Mouse (Mus musculus) E14TG2a.4 (cell line): ENCODE results near the gene Ufc1.

Experiments used
- H3K27me3 ChIP-seq: 2 replicates; pipeline ENCODE4 v1.6.1; 2014; ENCODE audit warnings: low read length, control low read depth; ENCODE audit not compliant: insufficient read depth
- H3K36me3 ChIP-seq: 2 replicates; pipeline ENCODE4 v1.6.1; 2014; ENCODE audit warnings: low read length, control low read depth; ENCODE audit not compliant: insufficient read depth
- H3K4me1 ChIP-seq: replicated peaks from 2 replicates; pipeline ENCODE4 v1.6.1; 2014; ENCODE audit warnings: low read depth, low read length, control low read depth
- H3K4me3 ChIP-seq: replicated peaks from 2 replicates; pipeline ENCODE4 v1.5.1; 2014; ENCODE audit warnings: mild to moderate bottlenecking, low read length
- H3K9me3 ChIP-seq: 2 replicates; pipeline ENCODE4 v1.6.1; 2014; ENCODE audit warnings: low read length, control low read depth
- CTCF ChIP-seq: conservative IDR thresholded peaks from 2 replicates; pipeline ENCODE4 v1.5.1; 2014; ENCODE audit warnings: low read length
- NANOG ChIP-seq: IDR thresholded peaks from 2 replicates; pipeline ENCODE4 v1.6.1; 2014; ENCODE audit warnings: borderline replicate concordance, low read length, mixed read lengths
- POU5F1 ChIP-seq: IDR thresholded peaks from 2 replicates; pipeline ENCODE4 v1.6.1; 2014; ENCODE audit warnings: low read length, borderline replicate concordance

Gene Ufc1

DNA sequence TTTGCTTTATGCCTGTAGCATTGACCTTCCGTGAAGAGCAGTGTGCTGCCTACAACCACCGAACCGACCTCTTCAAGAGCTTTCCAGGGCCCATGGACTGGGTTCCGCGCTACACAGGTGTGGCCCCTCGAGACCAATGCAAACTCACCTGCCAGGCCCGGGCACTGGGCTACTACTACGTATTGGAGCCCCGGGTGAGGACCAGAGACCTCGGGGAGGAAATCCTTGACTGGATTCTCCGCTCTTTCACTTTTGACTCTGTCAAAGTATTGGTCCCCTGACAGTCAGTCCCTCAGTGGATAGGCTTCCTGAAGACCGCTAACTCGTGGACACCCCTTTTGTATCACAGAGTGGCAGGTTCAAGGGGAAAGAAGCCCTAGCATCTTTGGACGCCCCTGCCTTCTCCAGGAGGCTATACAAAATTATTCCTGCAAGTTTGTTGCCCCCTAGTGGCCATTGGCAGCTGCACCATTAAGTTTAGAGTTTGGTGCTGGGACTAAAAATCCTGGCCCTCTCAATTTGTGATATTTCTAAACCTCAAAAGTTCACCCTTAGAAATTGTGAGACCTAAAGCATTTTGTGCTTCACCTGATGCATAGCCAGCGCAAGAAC, 37.8 kb downstream of the Ufc1 start:
- no peaks in the 10 kb centered on the region for H3K9me3 ChIP-seq
- H3K27me3 ChIP-seq = peaks cover 24% of the 10 kb centered on the region; the same call in 1 of the 2 replicates
- H3K4me1 ChIP-seq = peaks cover 46% of the 10 kb centered on the region
- H3K36me3 ChIP-seq = no peaks in the 10 kb centered on the region
- no peak for TF ChIP-seq POU5F1
- peak; percentile 72 for TF ChIP-seq CTCF
- H3K4me3 ChIP-seq = peak overlapping the region; percentile 48

DNA sequence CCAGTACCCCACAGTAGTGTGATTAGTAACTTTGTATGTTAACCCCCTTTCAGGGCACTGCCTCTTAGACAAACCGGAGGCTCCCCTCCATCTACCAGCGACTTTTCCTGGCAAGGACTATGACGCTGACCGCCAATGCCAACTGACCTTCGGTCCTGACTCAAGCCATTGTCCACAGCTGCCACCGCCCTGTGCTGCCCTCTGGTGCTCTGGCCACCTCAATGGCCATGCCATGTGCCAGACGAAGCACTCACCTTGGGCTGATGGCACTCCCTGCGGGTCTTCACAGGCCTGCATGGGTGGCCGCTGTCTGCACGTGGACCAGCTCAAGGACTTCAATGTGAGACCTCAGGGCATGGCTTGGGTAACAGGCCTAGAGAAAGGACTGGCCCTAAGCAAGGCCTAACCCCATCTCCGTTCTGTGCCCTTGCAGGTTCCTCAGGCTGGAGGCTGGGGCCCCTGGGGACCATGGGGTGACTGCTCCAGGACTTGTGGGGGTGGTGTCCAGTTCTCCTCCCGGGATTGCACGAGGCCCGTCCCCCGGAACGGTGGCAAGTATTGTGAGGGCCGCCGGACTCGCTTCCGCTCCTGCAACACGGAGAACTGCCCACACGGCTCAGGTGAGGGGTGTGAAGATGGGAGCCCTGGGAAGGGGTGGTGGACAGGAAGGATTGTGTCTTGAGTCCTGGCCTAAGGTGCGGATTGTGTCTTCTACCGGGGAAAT, 38.6 kb downstream of the Ufc1 start:
- TF ChIP-seq POU5F1 (no peak), CTCF (no peak), NANOG (no peak)
- Histone ChIP-seq H3K9me3 (no peaks in the 10 kb centered on the region), H3K36me3 (no peaks in the 10 kb centered on the region), H3K27me3 (peaks cover 24% of the 10 kb centered on the region; the same call in 1 of the 2 replicates), H3K4me3 (peak overlapping the region; percentile 48), H3K4me1 (peaks cover 54% of the 10 kb centered on the region)

DNA sequence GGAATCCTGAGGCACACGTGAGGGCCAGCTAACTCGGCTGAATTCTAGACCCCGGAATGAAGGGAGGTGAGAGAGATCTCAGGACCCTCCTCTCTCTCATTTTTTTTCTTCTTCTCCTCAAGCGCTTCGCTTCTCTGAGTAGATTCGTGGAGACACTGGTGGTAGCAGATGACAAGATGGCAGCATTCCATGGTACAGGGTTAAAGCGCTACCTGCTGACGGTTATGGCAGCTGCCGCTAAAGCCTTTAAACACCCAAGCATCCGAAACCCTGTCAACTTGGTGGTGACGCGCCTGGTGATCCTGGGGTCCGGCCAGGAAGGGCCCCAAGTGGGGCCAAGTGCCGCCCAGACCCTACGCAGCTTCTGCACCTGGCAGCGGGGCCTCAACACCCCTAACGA, 42.4 kb downstream of the Ufc1 start:
- Histone ChIP-seq H3K4me3 (peak overlapping the region; percentile 76), H3K4me1 (peaks cover 78% of the 10 kb centered on the region), H3K36me3 (no peaks in the 10 kb centered on the region), H3K27me3 (peaks cover 21% of the 10 kb centered on the region), H3K9me3 (no peaks in the 10 kb centered on the region)
- TF ChIP-seq CTCF (no peak), NANOG (no peak), POU5F1 (no peak)

DNA sequence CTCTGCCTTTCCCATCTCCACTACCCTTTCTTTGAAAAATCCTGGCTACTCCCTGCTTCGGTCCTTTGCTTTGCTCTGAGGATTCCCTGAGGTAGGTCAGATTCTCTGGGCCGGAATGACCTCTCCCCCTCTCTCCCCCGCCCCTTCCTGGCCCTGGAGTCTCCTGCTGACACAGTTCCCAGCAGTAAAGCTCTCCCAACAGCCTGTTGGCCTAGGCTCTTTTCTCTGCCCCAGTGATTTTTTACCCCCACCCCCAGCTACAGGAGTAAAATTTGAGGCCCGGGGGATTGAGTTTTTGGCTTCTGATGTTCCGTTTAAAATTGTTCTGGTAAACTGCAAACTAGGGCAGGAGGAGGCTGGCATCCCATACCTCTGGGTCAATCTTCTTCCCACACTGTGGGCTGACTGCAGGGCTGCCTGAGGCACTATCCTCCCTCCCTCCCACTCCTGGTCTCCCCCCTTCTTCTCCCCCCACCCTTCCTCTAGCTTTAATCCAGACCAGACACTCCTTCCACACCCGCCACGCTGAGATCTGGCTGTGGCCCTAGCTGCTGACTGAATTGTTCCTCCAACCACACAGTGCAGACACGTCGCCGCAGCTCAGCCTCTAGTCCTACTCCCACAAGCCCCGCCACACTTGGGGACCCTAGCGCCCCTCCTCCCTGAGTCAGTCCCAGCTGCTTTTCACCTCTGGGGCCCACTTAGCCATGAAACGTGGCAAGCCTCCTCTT, 43.1 kb downstream of the Ufc1 start:
- no peaks in the 10 kb centered on the region for H3K9me3 ChIP-seq
- peaks cover 21% of the 10 kb centered on the region for H3K27me3 ChIP-seq
- peaks cover 72% of the 10 kb centered on the region for H3K4me1 ChIP-seq
- H3K4me3 ChIP-seq = peak overlapping the region; percentile 76
- H3K36me3 ChIP-seq = no peaks in the 10 kb centered on the region
- TF ChIP-seq POU5F1 (no peak), CTCF (no peak), NANOG (no peak)

DNA sequence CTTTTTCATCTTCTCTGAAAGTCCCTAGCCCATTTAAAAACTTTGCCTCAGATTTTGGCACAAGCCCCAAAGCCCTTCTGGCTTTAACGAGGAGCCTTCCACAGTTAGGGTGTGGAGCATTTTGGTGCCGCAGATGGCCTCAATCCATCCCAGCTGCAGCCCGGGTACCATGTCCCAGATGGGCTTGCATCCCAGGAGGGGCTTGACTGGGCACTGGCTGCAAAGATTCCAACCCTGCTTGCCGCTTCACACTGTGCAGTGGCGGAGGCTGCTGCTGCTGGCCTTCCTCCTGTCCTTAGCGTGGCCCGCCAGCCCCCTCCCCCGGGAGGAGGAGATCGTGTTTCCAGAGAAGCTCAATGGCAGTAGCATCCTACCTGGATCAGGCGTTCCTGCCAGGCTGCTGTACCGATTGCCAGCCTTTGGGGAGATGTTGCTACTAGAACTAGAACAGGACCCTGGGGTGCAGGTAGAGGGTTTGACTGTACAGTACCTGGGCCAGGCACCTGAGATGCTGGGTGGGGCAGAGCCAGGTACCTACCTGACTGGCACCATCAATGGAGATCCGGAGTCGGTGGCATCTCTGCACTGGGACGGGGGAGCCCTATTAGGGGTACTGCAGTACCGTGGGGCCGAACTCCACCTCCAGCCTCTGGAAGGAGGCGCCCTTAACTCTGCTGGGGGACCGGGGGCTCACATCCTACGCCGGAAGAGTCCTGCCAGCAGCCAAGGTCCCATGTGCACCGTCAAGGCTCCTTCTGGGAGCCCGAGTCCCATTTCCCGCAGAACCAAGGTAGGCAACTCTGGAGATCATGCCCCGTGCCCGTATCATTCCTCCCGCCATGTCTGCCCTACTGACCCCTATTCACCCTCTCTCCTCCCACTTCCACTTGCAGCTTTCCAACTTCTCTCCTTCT, 43.9 kb downstream of the Ufc1 start, which contains the start of gene Ndufs2:
Gene Ndufs2, minus strand, starts transcription at position 709 of the 914 bp plus-strand sequence.
- Histone ChIP-seq H3K36me3 (no peaks in the 10 kb centered on the region), H3K4me3 (peak within 1 kb of the TSS; percentile 76), H3K27me3 (peaks cover 21% of the 10 kb centered on the region), H3K4me1 (peaks cover 70% of the 10 kb centered on the region), H3K9me3 (no peaks in the 10 kb centered on the region)
- TF ChIP-seq POU5F1 (no peak), CTCF (no peak), NANOG (no peak)

DNA sequence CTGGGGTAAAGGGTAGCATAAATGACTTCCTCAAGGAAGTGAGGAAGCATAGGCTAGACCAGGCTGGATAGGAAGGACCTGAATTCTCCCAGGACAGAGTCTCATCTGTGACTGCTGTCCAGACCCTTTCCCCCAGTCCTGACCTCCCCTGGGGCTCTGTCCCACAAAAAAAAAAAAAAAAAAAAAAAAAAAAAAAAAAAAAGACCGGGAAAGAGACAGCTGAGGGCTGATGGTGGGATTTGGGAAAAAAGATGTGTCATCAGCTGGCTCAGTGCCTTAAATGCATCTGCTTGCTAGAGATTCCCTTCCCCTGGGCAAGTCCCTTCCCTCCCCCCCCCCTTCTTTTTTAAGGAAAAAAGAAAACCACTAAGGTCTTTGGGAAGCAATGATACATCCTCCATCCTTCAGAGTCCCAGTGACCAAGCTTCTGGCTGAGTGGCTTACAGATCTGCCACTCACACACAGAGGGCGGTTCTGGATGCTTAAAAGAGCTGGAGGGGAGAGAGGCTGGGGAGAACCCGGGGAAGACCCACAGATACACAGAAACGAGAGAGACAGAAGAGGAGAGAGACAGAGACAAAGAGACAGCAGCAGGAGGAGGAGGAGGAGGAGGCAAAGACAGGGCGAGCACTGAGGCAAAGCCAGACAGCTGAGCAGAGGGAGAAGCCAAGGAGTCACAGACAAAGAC, 44.8 kb downstream of the Ufc1 start, which contains the start of gene Adamts4:
Gene Adamts4, plus strand, starts transcription at position 509 of the 688 bp plus-strand sequence.
- peaks cover 5% of the 10 kb centered on the region for H3K36me3 ChIP-seq
- peak within 1 kb of the TSS; percentile 76 for H3K4me3 ChIP-seq
- H3K4me1 ChIP-seq = peaks cover 76% of the 10 kb centered on the region
- no peak for TF ChIP-seq POU5F1
- TF ChIP-seq CTCF = no peak
- TF ChIP-seq NANOG = no peak
- H3K27me3 ChIP-seq = peaks cover 21% of the 10 kb centered on the region
- no peaks in the 10 kb centered on the region for H3K9me3 ChIP-seq

DNA sequence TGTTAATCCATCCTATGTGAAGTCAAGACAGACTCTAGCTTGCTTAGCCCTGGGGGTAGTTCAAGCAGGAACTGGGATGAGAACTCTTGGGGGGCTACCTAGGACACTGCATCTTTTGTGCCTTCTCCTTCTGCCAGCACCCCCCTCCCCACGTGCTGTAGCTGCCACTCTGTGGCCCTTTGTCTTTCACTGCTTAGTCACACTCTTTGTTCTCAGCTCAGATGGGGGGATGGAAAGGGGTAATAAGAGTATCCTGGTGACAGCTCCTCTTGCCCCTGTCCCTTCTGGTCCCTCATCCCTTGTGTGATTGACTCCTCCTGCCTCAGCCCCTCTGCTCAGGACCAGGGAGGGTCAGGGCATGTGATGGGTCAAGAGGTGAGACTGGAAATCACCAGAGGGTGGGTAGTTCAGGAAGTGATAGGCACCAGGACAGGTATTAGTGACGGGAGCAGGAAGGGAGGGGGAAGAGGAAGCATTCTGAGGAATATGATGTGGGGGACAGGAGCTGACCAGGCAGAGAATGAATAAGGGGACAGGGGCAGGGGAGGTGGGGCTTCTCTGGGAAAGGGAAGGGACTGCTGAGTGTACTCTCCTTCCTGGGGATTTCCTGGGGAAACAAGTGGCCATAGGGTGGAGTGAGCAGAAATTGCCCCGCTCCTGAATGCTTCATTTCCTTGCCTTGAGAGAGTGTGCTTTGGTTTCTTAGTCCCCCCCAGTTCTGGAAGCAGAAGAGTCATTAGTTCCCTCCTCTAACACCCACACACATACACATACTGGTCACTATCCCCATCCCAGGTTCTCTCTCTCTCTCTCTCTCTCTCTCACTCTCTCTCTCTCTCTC, 46.2 kb downstream of the Ufc1 start:
- no peaks in the 10 kb centered on the region for H3K9me3 ChIP-seq
- peaks cover 15% of the 10 kb centered on the region for H3K36me3 ChIP-seq
- TF ChIP-seq CTCF (no peak), POU5F1 (no peak), NANOG (no peak)

More for the DNA sequence above, 46.2 kb downstream of the Ufc1 start:
- H3K27me3 ChIP-seq = peaks cover 15% of the 10 kb centered on the region
- H3K4me3 ChIP-seq = peak overlapping the region; percentile 91
- peaks cover 78% of the 10 kb centered on the region for H3K4me1 ChIP-seq
